Mouse (Mus musculus): Measurements from ENCODE around the gene Tmem246. TPM values are rescaled to one million over a fixed set of nuclear protein-coding genes. Genes with fewer than 3 reads are reported as not detected.

The Tmem246 gene
- polyA plus RNA-seq, 1 experiment from 2014 or later, result 128 TPM

DNA sequence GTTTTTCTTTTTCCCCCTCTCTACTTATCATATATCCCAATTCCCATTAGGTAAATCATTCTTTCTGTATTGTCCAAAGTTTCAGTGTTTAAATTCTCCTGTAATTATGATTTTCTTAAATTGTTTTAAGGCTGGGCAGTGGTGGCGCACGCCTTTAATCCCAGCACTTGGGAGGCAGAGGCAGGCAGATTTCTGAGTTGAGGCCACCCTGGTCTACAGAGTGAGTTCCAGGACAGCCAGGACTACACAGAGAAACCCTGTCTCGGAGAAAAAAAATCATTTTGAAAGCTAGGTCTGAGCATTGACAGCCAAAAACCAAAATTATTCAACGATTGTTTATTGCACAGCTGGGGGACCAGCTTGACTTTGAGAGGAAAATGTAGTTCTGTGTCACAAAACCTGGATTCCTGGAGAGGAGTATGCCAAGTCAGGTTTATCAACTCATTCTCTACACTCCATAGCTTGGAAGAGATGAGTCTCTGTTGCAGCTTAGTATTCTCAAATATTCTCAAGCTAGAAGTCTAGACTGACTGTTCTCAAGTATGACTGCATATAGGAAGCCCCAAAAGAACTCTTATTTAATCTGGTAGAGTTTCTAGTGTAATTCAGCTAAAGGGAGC lies 61.9 kb downstream of the Tmem246 start:
- no peaks in the 10 kb centered on the region for H3K9me3 ChIP-seq
- no peaks in the 10 kb centered on the region for H3K27me3 ChIP-seq
- no peak for ATAC-seq (ENCODE audit: low FRiP score, low read depth)
- H3K4me2 ChIP-seq, result no peak overlapping the region
- 96% methylated on average over 4 of the region's 4 CpGs for WGBS
- no peak overlapping the region for H3K27ac ChIP-seq (replicated peaks)
- H3K4me3 ChIP-seq, result no peak overlapping the region
- no peaks in the 10 kb centered on the region for H3K4me1 ChIP-seq (replicated peaks)
- peaks cover 23% of the 10 kb centered on the region for H3K36me3 ChIP-seq
- no peak overlapping the region for H3K9ac ChIP-seq

DNA sequence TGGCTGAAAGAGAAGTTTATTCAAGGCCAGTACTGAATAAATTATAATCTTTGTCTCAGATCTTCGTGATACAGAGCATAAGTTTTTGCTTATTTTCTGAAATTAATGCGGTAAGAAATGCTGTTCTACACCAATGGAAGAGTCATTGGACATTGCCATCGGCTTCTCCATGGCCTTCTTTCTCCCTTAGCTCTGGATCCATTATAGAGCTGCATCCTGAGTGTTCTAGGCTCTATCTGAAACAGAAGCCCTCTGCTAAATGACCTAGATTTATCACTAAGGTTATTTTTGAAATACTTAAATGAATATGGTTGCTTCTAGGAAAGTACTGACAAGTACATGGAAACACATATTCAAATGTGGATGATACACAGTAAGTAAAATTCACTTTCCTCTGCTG lies 62.6 kb downstream of the Tmem246 start:
- Histone ChIP-seq H3K4me3 (no peak overlapping the region), H3K27me3 (no peaks in the 10 kb centered on the region), H3K27ac (replicated peaks) (no peak overlapping the region), H3K9me3 (0 out of 2 replicates have a peak, but pooled peaks cover 4% of the 10 kb centered on the region), H3K4me2 (no peak overlapping the region), H3K9ac (no peak overlapping the region), H3K36me3 (peaks cover 30% of the 10 kb centered on the region), H3K4me1 (replicated peaks) (no peaks in the 10 kb centered on the region)
- 91% methylated on average over 3 of the region's 3 CpGs for WGBS
- ATAC-seq (ENCODE audit: low FRiP score, low read depth), result no peak

Other genes starting within 250 kb of the Tmem246 start
- not detected in 2 replicates for gene Acnat2, start 189.7 kb downstream of the Tmem246 start, polyA plus RNA-seq (2015; fragmentation: Nextera tagmentation; extraction: Ambion mirVana)
- gene Acnat1, start 124.0 kb downstream of the Tmem246 start, polyA plus RNA-seq (2015; fragmentation: Nextera tagmentation; extraction: Ambion mirVana), result not detected in 2 replicates
- gene Baat, start 91.3 kb downstream of the Tmem246 start, polyA plus RNA-seq (2015; fragmentation: Nextera tagmentation; extraction: Ambion mirVana), result not detected in 2 replicates
- gene Mrpl50, start 76.8 kb downstream of the Tmem246 start, polyA plus RNA-seq (2015; fragmentation: Nextera tagmentation; extraction: Ambion mirVana), result 72.5 and 72.9 TPM in 2 replicates
- gene Zfp189, start 76.7 kb downstream of the Tmem246 start, polyA plus RNA-seq (2015; fragmentation: Nextera tagmentation; extraction: Ambion mirVana), result 11.3 and 11.8 TPM in 2 replicates
- gene Aldob, start 48.3 kb downstream of the Tmem246 start, polyA plus RNA-seq (2015; fragmentation: Nextera tagmentation; extraction: Ambion mirVana), result 0.43 and 0.47 TPM in 2 replicates
- 49.2 and 49.8 TPM in 2 replicates for gene Rnf20, start 34.1 kb upstream of the Tmem246 start, polyA plus RNA-seq (2015; fragmentation: Nextera tagmentation; extraction: Ambion mirVana)
- 0.46 and 0.62 TPM in 2 replicates for gene Ppp3r2, start 84.1 kb upstream of the Tmem246 start, polyA plus RNA-seq (2015; fragmentation: Nextera tagmentation; extraction: Ambion mirVana)
- 27.3 and 28.6 TPM in 2 replicates for gene Grin3a, start 247.9 kb upstream of the Tmem246 start, polyA plus RNA-seq (2015; fragmentation: Nextera tagmentation; extraction: Ambion mirVana)